Mouse (Mus musculus): ENCODE measurements around the gene Galk1.

- TF ChIP-seq CTCF (IDR thresholded peaks at IDR 0.05; ENCODE audit: low read depth) = no peak
- no peak for TF ChIP-seq EP300 (IDR thresholded peaks at IDR 0.05; ENCODE audit: low read depth)
Observed at GRCm38 (mm10) chr11:115975083-115975420, 37.5 kb downstream of the Galk1 start.

Data from liver, embryonic 14.5 days (tissue).